Mouse (Mus musculus) frontal cortex, postnatal 25 days (tissue): ENCODE results near the gene Trem2.
A peak's percentile ranks its signal among the peaks of the same experiment; 100 is the strongest.
"Not testable (repeated sequence)": the region's sequence is repeated elsewhere in the genome, so short reads cannot be mapped to it uniquely, and the experiment has no call there.

Source experiments
- DNase-seq, 2 experiments: peaks; one replicate each; pipeline ENCODE4 v3.0.0; 2022; ENCODE audit warnings: low spot score in 2 of 2

Trem2 gene

DNA sequence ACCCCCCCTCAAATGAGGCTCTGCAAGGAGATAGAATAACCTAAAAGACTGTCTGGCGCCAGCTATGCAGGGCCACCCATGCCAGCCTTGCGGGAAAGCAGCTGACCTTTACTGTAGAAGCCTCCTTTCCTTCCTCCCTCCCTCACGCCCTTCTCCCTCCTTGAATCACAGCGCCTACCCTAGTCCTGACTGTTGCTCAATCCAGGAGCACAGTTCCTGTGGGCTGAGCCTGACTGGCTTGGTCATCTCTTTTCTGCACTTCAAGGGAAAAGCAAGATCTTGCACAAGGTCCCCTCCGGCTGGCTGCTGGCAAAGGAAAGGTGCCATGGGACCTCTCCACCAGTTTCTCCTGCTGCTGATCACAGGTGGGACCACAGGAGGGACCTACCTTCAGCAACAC, at the start of gene Trem2:
Gene Trem2 (plus strand): TSS at position 171 of the 400 bp plus-strand sequence.
- no peak for DNase-seq

DNA sequence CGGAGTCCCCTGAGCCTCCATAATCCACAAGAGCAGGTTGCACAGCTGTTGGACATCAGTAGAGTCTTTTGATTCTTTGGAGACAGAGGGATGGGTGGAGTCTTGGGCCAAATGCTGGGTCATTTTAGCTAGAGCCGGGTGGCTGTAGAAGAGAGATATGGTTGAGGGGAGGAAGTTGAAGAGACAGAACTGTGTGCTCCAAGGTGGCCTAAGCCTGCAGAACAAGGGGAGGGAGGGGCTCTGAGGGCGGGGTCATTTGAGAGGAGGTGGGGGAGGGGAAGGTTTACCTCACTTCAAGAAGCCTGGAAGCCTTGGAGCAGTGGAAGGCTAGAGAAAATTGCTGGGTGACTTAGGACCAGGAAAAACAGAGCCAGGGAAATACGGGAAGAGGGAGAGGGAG, 47.0 kb upstream of the Trem2 start, which contains the start of gene Treml2:
Gene Treml2 (plus strand): TSS at position 296 of the 400 bp plus-strand sequence.
- DNase-seq = no peak

DNA sequence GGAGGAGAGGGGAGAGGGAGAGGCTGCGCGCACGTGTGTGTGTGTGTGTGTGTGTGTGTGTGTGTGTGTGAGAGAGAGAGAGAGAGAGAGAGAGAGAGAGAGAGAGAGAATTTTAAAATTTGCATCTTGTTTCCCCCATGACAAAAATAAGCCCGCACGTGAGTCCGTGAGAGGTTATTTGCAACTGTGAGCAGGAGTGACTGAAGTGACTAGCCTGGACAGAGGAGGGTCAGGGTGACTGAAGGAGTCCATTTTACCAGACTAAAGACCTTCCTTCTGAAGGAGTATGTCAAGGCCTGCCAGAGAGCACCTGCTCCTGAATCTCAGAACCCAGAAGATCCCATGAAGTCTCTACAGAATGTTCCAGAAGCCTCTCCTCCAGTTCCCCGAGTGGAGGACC, 46.4 kb upstream of the Trem2 start:
- DNase-seq = no peak

DNA sequence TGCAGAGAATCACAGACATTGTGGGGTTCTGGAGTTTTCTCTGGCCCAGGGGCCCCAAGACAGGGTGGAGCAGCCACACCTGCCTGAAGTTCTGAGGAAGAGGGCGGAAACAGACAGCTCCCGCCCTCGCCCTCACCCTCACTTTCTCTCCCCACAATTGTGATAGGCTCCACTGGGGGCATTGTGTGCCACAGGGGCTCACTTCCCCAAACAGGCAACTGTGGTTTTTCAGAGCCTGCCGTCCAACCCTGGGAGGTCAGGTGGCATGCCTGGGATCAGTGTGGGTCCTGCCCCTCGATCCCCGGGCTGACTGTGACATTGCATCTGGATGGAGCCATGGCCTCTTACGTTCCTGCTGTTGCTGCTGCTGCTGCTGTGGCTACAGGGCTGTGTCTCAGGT, 46.0 kb upstream of the Trem2 start:
- DNase-seq = no peak

DNA sequence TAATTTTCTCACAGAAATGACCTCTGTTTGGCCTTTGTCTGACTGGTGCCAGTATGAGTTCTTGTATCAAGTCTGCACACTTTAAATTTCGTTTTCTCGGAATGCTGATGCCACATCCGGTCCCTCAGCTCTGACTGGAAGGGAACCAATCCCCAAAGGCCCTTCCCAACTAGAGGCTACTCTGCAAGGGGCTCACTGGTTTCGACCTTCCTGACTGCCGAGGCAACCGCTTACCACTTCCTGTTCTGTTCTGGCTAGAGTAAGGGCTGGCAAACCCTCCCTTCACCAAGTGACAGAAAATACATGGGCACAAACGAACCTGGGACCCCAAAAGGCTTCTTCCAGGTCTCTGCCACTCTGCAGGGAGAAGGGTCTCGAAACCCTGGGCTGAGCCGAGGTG, 45.3 kb upstream of the Trem2 start:
- DNase-seq = no peak

DNA sequence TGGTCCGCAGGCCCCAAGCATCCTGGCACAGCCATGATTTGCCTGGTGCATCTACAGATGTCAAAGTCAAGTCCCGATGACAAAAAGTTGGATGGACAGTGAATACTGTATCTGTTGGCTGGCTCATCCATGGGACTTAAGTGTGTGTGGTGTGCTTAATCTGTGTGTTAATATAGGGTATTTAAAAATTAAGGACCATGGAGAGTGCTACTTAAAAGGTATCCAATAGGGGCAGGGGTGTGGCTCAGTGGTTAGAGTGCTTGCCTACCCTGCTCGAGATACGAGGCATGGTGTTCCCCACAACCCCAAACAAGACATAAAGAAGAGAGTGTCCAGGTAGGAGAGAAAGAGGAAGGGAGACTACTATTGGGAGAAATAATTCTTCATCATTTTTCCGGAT, 44.4 kb upstream of the Trem2 start:
- DNase-seq = no peak

DNA sequence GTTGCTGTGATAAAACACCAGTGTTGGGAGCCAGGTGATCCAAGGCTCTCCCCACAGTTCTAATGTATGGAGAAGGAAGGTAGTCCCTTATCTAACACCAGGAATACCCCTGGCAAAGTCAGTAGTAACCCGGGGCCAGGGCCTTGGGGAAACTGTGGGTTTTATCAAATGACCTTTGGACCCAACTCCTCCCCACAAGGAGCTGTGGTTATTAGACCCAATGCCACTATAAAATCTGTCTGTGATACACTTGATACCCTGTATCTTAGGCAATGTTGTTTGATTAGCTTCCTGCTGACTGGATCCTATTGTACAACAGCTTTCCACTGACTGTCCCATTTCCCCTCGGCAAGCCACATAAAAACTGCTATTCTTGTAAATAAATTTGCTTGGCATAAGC, 34.1 kb upstream of the Trem2 start:
- no peak for DNase-seq

DNA sequence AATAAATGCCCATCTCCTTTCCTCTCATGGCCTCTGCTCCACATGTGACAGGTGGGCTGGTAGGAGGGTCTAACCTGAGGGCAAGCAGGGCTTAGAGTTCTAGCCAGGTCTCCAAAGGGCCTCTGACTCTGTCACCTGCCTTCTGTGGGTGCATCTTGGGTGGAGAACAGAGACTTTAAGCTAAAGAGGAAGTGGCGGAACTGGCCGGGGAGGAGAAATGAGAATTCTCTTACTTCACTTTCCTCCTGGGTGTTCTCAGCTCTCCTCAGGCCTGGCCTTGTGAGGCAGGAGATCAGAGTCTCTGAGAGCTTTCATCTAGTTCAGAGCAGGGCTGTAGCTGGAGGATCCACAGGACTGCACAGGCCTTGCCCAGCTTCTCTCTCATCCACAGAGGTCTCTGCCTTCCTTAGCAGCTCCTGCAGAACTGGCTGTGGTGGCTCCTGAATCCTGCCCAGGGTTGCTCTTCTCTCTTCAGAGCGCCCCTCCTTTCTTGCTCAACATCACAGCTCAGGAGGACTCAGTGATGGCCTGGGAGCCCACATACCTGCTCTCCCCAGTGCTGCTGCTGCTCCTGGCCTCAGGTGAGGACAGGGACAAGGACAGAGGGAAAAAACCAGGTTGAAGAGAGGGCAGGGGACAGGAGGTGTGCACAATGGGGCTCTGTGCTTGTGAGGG, 30.2 kb upstream of the Trem2 start, which contains the start of gene B430306N03Rik:
Gene B430306N03Rik (plus strand): TSS at position 237 of the 675 bp plus-strand sequence.
- DNase-seq = not testable (repeated sequence)

DNA sequence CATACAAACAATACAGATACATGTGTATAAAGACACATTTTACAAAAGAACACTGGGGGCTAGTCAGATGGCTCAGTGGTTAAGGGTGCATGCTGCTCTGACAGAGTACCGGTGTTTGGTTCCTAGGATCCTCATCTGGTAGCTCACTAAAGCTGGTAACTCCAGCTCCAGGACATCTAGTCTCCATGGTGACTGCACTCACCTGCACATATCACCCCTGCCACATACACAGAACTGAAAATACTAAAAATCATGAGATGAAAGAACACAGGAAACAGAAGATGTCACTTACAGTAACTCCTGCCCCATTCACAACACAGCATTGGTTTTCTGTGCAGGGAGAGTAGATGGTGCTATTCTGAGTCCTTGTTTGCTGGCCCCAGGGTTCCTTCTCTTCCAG, 27.5 kb upstream of the Trem2 start:
- no peak for DNase-seq

DNA sequence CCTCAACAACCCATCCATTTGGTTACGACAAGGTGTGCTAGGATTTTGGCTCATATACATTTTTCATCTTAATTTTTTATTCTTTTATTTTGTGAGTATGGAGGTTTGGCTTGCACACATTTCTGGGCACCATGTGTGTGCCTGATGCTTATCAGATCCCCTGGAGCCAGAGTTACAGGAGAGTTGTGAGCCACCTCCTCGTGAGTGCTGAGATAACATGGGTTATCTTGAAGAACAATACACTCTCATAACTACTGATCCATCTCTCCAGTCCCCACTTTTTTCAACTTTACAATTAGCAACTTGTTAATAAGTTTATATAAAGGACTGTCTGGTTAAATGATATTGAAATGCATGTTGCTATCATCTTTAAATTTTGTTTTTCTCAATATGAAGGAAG, 24.9 kb upstream of the Trem2 start:
- DNase-seq = no peak

DNA sequence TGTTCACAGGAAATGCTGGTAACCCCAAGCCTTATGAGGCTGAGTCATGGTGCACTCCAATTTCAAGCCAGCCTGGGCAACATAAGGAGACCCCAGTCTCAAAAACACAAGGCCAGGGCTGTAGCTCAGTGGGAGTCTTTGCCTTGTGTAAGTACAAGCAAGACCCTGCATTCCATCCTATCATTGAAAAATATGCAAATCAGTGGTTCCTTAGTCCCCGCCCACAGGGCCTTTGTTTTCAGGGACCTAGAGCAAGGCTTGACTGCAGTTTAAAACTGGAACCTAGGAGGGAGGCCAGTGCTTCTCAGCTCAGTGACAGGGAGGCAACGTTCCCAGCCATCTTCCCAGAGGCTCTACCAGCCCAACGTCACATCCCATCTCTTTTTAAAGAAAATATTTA, 23.0 kb upstream of the Trem2 start:
- no peak for DNase-seq

DNA sequence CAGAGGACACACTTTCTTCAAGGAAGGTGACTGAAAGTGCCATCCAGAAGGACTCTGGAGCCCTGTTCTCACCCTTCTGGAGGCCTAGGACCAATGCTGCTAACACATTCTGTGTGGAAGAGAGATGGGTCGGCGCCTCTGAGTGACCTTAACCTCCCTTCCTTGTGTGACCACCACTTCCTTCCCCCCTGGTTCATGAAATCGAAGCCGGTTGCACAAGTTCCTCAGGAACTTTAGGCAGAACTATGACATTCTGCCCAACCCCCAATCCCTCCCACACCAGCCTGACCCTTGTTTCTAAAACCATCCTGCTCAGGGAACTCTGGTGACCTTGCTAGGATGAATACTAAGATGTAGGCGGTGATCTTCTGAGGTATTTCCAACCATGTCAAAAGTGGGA, 21.9 kb upstream of the Trem2 start:
- no peak for DNase-seq

DNA sequence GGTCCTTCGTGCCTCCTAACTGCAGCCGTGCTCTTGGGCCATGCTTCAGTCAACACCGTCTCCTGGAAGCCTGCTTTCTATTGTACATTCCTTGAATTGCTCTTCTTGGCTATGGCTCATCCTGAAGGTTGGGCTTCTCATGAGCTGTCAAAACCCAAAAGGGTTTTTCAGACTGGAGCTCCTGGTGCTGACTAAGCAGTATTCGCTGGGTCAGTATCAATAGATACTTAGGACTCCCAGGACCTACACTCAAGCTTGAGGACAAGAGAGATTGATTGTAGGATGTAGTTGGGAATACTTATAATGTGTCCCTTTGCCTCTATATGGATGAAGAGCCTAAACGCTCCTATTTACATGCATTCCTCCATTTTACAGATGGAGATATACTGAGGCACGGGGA, 21.1 kb upstream of the Trem2 start:
- no peak for DNase-seq

DNA sequence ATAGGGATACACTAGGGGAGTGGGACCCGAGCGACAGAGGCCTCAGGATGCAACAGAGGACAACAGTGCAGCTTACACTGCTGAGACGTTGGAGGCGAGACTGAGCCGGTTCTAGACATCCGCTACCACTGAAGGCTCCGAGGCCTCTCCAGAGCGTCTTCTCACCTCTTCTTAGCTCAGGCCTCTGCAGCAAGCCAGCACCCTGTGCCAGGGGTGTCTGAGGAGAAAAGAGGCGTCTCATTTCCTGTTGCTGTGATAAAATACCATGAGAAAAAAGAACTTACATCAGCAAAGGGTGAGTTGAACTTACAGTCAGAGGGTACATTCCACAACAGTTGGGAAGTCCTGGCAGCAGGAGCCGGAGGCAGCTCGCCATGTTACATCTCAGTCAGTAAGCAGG, 20.6 kb upstream of the Trem2 start:
- DNase-seq = no peak

DNA sequence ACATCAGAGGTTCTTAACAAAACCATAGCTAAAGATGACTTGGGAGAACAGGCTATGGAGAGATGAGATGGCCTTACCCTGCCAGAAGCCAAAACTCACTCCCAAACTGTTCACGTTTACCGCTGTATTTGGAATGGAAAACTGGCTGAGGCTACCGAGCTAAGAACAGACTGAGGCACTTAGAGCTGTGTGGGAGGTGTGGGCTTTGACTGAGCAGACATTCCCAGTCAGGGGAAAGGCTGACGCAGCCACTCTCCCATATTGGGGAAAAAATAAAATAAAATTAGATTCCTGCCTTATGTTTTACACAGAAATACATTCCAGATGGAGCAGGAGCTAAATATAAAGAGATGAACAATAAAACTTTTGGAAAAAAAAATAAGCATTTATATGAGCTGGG, 19.5 kb upstream of the Trem2 start:
- peak; percentile 22 to 37 for DNase-seq

DNA sequence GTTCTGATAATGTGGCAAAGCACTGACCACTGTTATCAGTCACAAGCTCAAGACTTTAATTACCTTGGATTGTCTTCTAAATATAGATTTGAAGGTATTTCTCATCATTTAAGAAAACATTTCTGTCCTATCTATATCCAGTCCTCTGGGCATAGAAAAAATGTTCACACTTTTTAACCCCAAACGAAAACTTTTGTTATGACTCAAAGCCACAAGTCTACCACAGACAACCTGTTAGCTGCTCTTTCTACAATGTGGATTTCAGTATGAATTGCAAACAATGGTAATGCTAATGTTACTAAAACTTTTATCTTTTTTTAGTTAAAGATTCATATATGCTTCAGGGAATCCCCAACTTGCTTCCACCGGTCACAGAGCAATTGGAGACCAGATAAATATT, 13.7 kb upstream of the Trem2 start:
- no peak for DNase-seq

DNA sequence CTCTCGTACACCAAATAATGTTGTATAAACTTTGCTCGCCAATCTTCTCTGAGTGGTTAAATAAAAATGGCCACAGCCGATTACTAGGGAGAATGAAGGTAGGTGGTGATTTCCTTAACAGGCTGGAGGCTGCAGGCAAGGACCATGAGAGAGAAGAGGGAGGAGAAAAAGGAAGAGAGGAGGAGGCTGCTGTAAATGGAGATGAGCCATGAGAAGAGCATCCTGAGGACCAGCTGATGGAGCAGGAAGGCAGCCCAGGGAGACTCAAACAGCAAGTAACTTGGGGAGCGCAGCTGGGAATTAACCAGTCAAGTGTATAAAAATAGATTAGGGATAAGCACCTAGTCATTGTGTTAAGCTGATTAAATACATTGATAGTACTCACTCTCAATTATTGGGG, 12.0 kb upstream of the Trem2 start:
- DNase-seq = no peak

DNA sequence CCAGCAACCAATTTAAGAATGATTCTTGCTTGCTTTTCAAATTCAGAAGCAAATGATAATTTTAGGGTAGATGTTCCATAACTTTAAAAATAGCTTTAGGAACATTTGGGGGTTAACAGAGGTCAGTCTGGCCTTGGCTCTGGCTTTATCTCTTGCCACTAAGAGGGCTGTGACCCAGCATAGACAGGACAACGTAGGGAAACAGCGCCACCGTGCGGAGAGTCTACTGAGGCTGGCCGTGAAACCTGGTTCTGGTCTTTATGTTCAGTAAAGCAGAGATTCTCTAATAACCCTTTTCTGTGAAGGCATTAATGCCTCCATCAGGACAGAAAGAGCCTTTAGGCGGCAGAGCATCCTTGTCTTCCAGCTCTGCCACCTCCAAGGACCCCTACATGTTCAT, 9.3 kb upstream of the Trem2 start:
- DNase-seq = peak; percentile 84 to 87

DNA sequence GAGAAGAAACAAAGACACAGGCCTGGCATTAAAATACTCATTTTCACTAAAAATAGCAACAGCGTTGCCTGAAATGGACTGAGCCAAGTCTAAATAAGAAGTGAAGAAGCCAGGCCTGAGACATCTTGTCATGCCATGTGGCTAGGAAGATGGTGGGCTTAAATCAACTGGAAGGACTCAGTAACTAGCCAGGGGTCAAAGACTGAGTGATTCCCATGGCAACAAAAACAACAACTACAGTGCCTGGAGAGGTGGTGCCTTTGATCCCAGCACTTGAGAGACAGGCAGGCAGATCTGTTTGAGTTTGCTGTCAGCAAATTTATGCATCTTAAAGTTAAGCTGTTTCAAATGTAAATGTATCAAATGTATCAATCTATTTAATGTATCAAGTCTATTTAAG, 5.9 kb upstream of the Trem2 start:
- DNase-seq = no peak

DNA sequence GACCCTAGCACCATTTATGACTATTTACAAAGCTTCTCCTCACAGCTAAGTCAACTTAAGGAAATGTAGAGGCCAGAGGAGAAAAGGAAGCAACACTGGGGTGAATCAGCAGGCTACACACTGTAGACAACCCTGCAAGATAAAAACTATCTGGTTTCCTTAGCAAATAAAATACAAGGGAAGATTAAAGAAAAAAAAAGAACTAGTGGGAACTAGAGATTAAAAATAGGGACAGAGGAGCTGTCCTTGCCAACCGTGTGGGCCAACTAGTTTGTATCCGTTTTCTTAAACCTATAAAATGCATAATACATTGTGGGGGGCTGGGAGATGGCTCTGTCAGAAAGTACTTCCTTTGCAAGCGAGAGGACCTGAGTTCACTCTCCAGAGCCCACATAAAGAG, 4.3 kb upstream of the Trem2 start:
- DNase-seq = no peak

DNA sequence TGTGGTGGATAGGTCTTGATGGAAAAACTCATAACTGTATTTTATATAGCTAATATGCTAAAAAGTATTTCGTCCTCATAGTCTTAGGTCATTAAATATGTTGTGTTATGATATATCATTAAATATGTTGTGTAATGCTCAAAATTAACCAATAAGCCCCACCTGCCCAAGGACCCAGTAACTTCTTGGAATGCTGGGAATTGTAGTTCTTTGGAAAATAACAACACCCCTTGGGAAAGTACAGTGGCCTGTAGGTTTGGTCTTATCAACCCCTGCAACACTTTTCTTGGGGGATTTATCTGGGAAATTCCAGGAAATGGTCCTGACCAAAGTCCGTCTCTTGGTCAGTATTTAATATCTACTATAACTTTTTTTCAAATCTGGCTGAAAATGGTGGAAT, 3.1 kb upstream of the Trem2 start:
- DNase-seq = no peak

DNA sequence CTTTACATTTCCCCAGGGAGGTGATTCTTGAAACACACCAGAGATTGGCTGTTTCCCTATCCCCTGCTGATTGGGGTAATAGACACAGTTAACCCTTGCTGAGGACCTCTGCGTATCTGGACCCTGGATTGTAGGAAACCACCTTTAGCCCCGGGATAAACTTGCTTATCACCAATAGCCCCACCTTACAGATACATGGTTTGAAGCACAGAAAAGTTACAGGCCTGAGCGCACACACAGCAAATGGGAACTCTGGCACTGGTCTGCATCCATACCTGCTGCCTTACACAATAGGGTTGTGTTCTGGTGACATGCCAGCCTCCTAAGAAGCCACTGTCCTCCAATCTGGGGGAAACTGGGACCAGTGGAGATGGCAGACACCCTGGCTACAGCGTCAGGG, 377 bp upstream of the Trem2 start:
- no peak for DNase-seq

DNA sequence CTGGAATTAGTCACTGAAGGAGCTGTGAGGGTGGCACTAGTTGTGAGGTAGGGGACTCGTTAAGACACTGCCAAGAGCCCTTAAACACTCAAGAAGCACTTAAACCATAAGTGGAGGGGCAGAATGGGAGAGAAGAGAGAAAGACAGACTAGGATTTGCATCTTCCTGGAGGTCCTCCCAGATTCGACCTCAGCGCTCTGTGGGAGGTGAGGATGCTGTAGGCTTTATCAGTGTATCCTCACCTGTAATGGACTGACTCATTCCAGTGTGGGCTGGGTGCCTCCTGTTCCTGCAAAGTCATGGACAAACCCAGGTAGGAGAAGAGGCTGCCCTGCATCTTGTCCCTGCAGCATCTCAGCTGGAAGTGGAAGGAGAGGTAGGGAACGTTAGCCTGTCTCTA, 633 bp downstream of the Trem2 start:
- no peak for DNase-seq

DNA sequence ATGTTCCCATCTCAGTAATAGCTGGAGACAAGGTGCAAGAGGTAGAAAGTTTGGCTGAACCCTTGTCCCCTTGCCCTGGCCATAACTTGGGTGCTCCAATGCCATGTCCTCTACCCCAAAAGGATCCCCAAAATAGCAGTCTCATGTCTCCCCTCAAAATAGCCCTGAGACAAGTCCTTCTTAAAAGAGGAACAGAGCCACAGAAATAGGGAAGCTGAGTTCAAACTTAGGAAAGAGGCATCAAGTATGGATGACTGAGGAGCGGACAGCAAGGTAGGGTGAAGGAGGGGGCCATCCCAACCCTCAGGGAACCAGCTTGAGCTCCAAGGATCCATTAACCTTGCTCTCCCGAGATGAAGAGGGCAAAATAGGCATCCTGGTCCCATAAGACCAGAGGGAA, 1.1 kb downstream of the Trem2 start:
- no peak for DNase-seq
